ENCODE assay signal across 10 mouse cellular contexts in the genomic region with DNA sequence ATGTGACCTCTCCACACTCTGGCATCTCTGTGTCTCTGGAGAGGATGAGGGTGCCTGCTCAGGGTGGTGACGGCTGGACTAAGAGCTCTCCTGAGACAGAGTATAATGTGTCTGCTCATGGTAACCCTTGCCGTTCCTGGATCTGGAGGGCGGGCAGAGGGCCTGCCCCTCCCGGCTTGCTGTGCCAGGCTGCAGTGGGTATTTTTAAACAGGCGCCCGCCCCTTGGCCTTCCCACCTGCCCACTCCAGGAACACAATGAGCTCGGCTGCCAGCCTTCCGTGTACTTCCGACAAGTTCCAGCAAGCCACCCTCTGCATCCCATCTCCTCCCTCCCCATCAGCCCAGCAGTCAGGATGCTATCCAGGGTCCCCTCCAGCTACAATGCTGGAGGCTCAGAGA. TPM values are rescaled to one million over a fixed set of nuclear protein-coding genes. Genes with fewer than 3 reads are reported as not detected.
DNase-seq lines count a peak whose midpoint lies in the region; ATAC-seq and TF ChIP-seq lines count a peak whose summit lies in the region.
"Had no signal": no experiment of that assay in that cellular context is flagged by ENCODE, and none has a peak within 500 bp of the region (broad histone marks: within the 10 kb centered on the region; RNA-seq: fewer than 3 reads in every experiment).

No protein-coding gene starts in this region.

- H3K4me2 ChIP-seq in forebrain, embryonic 15.5 days (replicated peaks), result no peak overlapping the region
- H3K4me2 ChIP-seq in neural tube, embryonic 15.5 days, result no peak overlapping the region
- H3K4me2 ChIP-seq in intestine, embryonic 15.5 days (replicated peaks), result peak overlapping the region; percentile 33; the same call in 1 of the 2 replicates
- 0 out of 2 replicates have a peak overlapping the region, but pooled peaks have one; percentile 11 for H3K4me2 ChIP-seq in stomach, postnatal 0 days (replicated peaks; ENCODE audit: low read depth)

- no peak overlapping the region for H3K9ac ChIP-seq in forebrain, embryonic 15.5 days (replicated peaks)
- H3K9ac ChIP-seq in neural tube, embryonic 15.5 days (replicated peaks), result no peak overlapping the region
- H3K9ac ChIP-seq in intestine, embryonic 15.5 days, result no peak overlapping the region; the same call in 1 of the 2 replicates
- peak overlapping the region; percentile 27; the same call in 1 of the 2 replicates for H3K9ac ChIP-seq in stomach, postnatal 0 days (ENCODE audit: low read length)
- H3K9ac ChIP-seq: liver, embryonic 14.5 days had no signal

- no peak for DNase-seq in forebrain, embryonic 10.5 days (ENCODE audit: extremely low spot score, low spot score)
- peak; percentile 21 for DNase-seq in neural tube, embryonic 10.5 days (ENCODE audit: extremely low spot score, low spot score)
- DNase-seq in stomach, postnatal 0 days (ENCODE audit: low spot score), result no peak
- DNase-seq in urinary bladder, postnatal 36 days (ENCODE audit: low spot score in 2 of 2), result no peak
- no peak for DNase-seq in thymus, postnatal 10 days (ENCODE audit: low spot score in 2 of 2)
- DNase-seq: B cell, adult 2 months had no signal

- peak overlapping the region; percentile 37 for H3K4me3 ChIP-seq in forebrain, embryonic 10.5 days
- H3K4me3 ChIP-seq in forebrain, embryonic 15.5 days, result no peak overlapping the region
- H3K4me3 ChIP-seq in neural tube, embryonic 15.5 days (replicated peaks), result no peak overlapping the region
- no peak overlapping the region for H3K4me3 ChIP-seq in intestine, embryonic 15.5 days (replicated peaks)
- no peak overlapping the region for H3K4me3 ChIP-seq in stomach, postnatal 0 days (ENCODE audit: low read depth, low read length)

- peaks cover 85% of the 10 kb centered on the region for H3K4me1 ChIP-seq in forebrain, embryonic 10.5 days
- H3K4me1 ChIP-seq in forebrain, embryonic 15.5 days, result peaks cover 19% of the 10 kb centered on the region
- peaks cover 44% of the 10 kb centered on the region for H3K4me1 ChIP-seq in neural tube, embryonic 15.5 days
- peaks cover 62% of the 10 kb centered on the region for H3K4me1 ChIP-seq in intestine, embryonic 15.5 days (replicated peaks)
- H3K4me1 ChIP-seq in stomach, postnatal 0 days (replicated peaks; ENCODE audit: control insufficient read depth, insufficient read depth), result peaks cover 5% of the 10 kb centered on the region

- no peak for TF ChIP-seq CTCF in stomach, postnatal 0 days (IDR thresholded peaks at IDR 0.05; ENCODE audit: low read depth)

- ATAC-seq in forebrain, embryonic 15.5 days (replicated peaks), result no peak
- no peak for ATAC-seq in neural tube, embryonic 15.5 days (ENCODE audit: low FRiP score)
- no peak for ATAC-seq in intestine, embryonic 15.5 days
- no peak for ATAC-seq in stomach, postnatal 0 days (ENCODE audit: low FRiP score, low TSS enrichment)

- no peaks in the 10 kb centered on the region for H3K27me3 ChIP-seq in forebrain, embryonic 10.5 days (ENCODE audit: poor library complexity, severe bottlenecking)
- H3K27me3 ChIP-seq in forebrain, embryonic 15.5 days, result no peaks in the 10 kb centered on the region
- H3K27me3 ChIP-seq in neural tube, embryonic 15.5 days (replicated peaks), result no peaks in the 10 kb centered on the region
- no peaks in the 10 kb centered on the region for H3K27me3 ChIP-seq in intestine, embryonic 15.5 days (replicated peaks)
- no peaks in the 10 kb centered on the region for H3K27me3 ChIP-seq in stomach, postnatal 0 days (ENCODE audit: control insufficient read depth, insufficient read depth, low read length)

- no peak for TF ChIP-seq EP300 in stomach, postnatal 0 days (optimal IDR thresholded peaks at IDR 0.05)

- 60% methylated on average over 9 of the region's 9 CpGs for WGBS in forebrain, embryonic 10.5 days
- 33% methylated on average over 9 of the region's 9 CpGs for WGBS in forebrain, embryonic 15.5 days
- WGBS in neural tube, embryonic 15.5 days, result 45% methylated on average over 9 of the region's 9 CpGs
- WGBS in intestine, embryonic 15.5 days, result 29% methylated on average over 9 of the region's 9 CpGs
- WGBS in stomach, postnatal 0 days, result 25% methylated on average over 9 of the region's 9 CpGs

- H3K9me3 ChIP-seq in forebrain, embryonic 10.5 days, result no peaks in the 10 kb centered on the region
- H3K9me3 ChIP-seq in forebrain, embryonic 15.5 days, result no peaks in the 10 kb centered on the region
- no peaks in the 10 kb centered on the region for H3K9me3 ChIP-seq in neural tube, embryonic 15.5 days (replicated peaks)
- H3K9me3 ChIP-seq in intestine, embryonic 15.5 days, result no peaks in the 10 kb centered on the region
- no peaks in the 10 kb centered on the region for H3K9me3 ChIP-seq in stomach, postnatal 0 days (ENCODE audit: control insufficient read depth, low read length)

- peak overlapping the region; percentile 87 for H3K27ac ChIP-seq in forebrain, embryonic 10.5 days
- no peak overlapping the region; the same call in 1 of the 2 replicates for H3K27ac ChIP-seq in forebrain, embryonic 15.5 days (replicated peaks)
- no peak overlapping the region for H3K27ac ChIP-seq in neural tube, embryonic 15.5 days (replicated peaks)
- peak overlapping the region; percentile 28; the same call in 1 of the 2 replicates for H3K27ac ChIP-seq in intestine, embryonic 15.5 days
- H3K27ac ChIP-seq in stomach, postnatal 0 days (replicated peaks), result peak overlapping the region; percentile 73
- H3K27ac ChIP-seq: liver, embryonic 14.5 days had no signal

- peaks cover 74% of the 10 kb centered on the region for H3K36me3 ChIP-seq in forebrain, embryonic 10.5 days (replicated peaks)
- no peaks in the 10 kb centered on the region for H3K36me3 ChIP-seq in forebrain, embryonic 15.5 days
- no peaks in the 10 kb centered on the region for H3K36me3 ChIP-seq in neural tube, embryonic 15.5 days
- no peaks in the 10 kb centered on the region for H3K36me3 ChIP-seq in intestine, embryonic 15.5 days
- no peaks in the 10 kb centered on the region for H3K36me3 ChIP-seq in stomach, postnatal 0 days (ENCODE audit: control insufficient read depth, insufficient read depth, low read length)

RNA-seq across cellular contexts. Expression of a gene that starts 20.1 kb away (rescaled TPM):
- polyA plus RNA-seq in forebrain, embryonic 10.5 days (2016; fragmentation: Nextera tagmentation; extraction: Ambion mirVana), result 6.5 TPM in 2 replicates
- polyA plus RNA-seq in forebrain, embryonic 15.5 days (2015; fragmentation: Nextera tagmentation; extraction: Ambion mirVana), result 7.3 and 7.6 TPM in 2 replicates
- 12.2 and 12.9 TPM in 2 replicates for polyA plus RNA-seq in neural tube, embryonic 15.5 days (2015; fragmentation: Nextera tagmentation; extraction: Ambion mirVana)
- 5.0 and 6.0 TPM in 2 replicates for polyA plus RNA-seq in intestine, embryonic 15.5 days (2015; fragmentation: Nextera tagmentation; extraction: Ambion mirVana)
- 2.2 and 2.7 TPM in 2 replicates for polyA plus RNA-seq in stomach, postnatal 0 days (2015; fragmentation: Nextera tagmentation; extraction: Ambion mirVana)

RNA-seq across cellular contexts. Expression of a gene that starts 48.5 kb away (rescaled TPM):
- 5.0 and 5.7 TPM in 2 replicates for polyA plus RNA-seq in forebrain, embryonic 10.5 days (2016; fragmentation: Nextera tagmentation; extraction: Ambion mirVana)
- 3.8 and 4.3 TPM in 2 replicates for polyA plus RNA-seq in forebrain, embryonic 15.5 days (2015; fragmentation: Nextera tagmentation; extraction: Ambion mirVana)
- polyA plus RNA-seq in neural tube, embryonic 15.5 days (2015; fragmentation: Nextera tagmentation; extraction: Ambion mirVana), result 5.9 and 6.3 TPM in 2 replicates
- 2.6 and 3.5 TPM in 2 replicates for polyA plus RNA-seq in intestine, embryonic 15.5 days (2015; fragmentation: Nextera tagmentation; extraction: Ambion mirVana)
- polyA plus RNA-seq in stomach, postnatal 0 days (2015; fragmentation: Nextera tagmentation; extraction: Ambion mirVana), result 0.71 and 1.2 TPM in 2 replicates

Comparison
In these comparisons a context has a peak if more than half of its experiments do, and no peak if none do; other contexts are left out.
1. H3K27ac ChIP-seq: peak in forebrain, embryonic 10.5 days (single experiment), intestine, embryonic 15.5 days (single experiment) and stomach, postnatal 0 days (single experiment); none in forebrain, embryonic 15.5 days (single experiment) and neural tube, embryonic 15.5 days (single experiment).
2. H3K4me2 ChIP-seq: peak in intestine, embryonic 15.5 days (single experiment) and stomach, postnatal 0 days (single experiment); none in forebrain, embryonic 15.5 days (single experiment) and neural tube, embryonic 15.5 days (single experiment).